Mouse (Mus musculus) left cerebral cortex, adult 2 months (tissue): ENCODE measurements around the gene Zfand6. TPM values are rescaled to one million over a fixed set of nuclear protein-coding genes. Genes with fewer than 3 reads are reported as not detected.

Experiments
- DNase-seq, 2 experiments: peaks; one replicate each; pipeline ENCODE4 v3.0.0; 2021 to 2022; ENCODE audit warnings: low spot score in 2 of 2, mixed read lengths in 1 of 2; ENCODE audit errors: extremely low spot score in 1 of 2
- H3K27ac ChIP-seq: fragments of 200-600 bp; 2 replicates; pipeline ENCODE4 v1.8.1; 2022
- H3K4me3 ChIP-seq: fragments of 200-600 bp; 2 replicates; pipeline ENCODE4 v1.8.1; 2022
- CTCF ChIP-seq: fragments of 200-600 bp; IDR thresholded peaks from 2 replicates; pipeline ENCODE4 v1.8.1; 2022; ENCODE audit warnings: antibody characterized with exemption, mild to moderate bottlenecking, moderate library complexity
- intact Hi-C: fragments of 180-260 bp; cut with DNase I; formaldehyde crosslinking; loops from one replicate; pipeline ENCODE4 v1.15.1; 2025
- long read RNA-seq, 2 experiments: library from polyadenylated mRNA; stranded (forward); transcript quantifications; one replicate each; pipeline ENCODE4 v2.0.0; 2021; ENCODE audit warnings: borderline mapping rate in 2 of 2
- total RNA-seq, 2 experiments: library from RNA; stranded (reverse); gene quantifications; 2 replicates each; pipeline ENCODE4 v1.2.3; 2021

Zfand6 gene
- total RNA-seq: 10 to 100 TPM; 66.5 to 67.3 TPM
- long read RNA-seq, experiment 1, transcript Zfand6-202 (7 exons, 1,538 nt): major isoform, 18 of 55 reads
- long read RNA-seq, experiment 1, transcript Zfand6-208 (7 exons, 2,955 nt): minor isoform, 9 of 55 reads
- long read RNA-seq, experiment 1, partial matches to known transcripts: 0 of 55 reads
- long read RNA-seq, experiment 1, other reads (novel, unspliced or antisense): 24 of 55 reads
- long read RNA-seq, experiment 2, transcript Zfand6-208 (7 exons, 2,955 nt): minor isoform, 9 of 45 reads
- long read RNA-seq, experiment 2, transcript Zfand6-202 (7 exons, 1,538 nt): major isoform, 14 of 45 reads
- long read RNA-seq, experiment 2, partial matches to known transcripts: 0 of 45 reads
- long read RNA-seq, experiment 2, other reads (novel, unspliced or antisense): 21 of 45 reads

GRCm38 (mm10) chr7:84689251-84690100 is at the start of gene Zfand6:
Zfand6 (minus strand) TSS chr7:84689959.
- intact Hi-C loops: loop anchor here (1.0 kb wide), 1 partner anchor 60 kb away; no protein-coding TSS in a partner anchor
- no peak; the same call in 1 of the 2 replicates for TF ChIP-seq CTCF
- peak; percentile 98 to 99 for DNase-seq
- Histone ChIP-seq H3K4me3 (peak within 1 kb of the TSS; percentile 55), H3K27ac (peak within 1 kb of the TSS; percentile 72)

- Histone ChIP-seq H3K27ac (no peak overlapping the region), H3K4me3 (no peak overlapping the region)
- DNase-seq: no peak
- TF ChIP-seq CTCF: no peak
- intact Hi-C loops: no loop called here
Measured at GRCm38 (mm10) chr7:84736803-84737202, 47.0 kb upstream of the Zfand6 start.

GRCm38 (mm10) chr7:84733038-84733437 is 43.3 kb upstream of the Zfand6 start:
- intact Hi-C loops: no loop called here
- Histone ChIP-seq H3K4me3 (no peak overlapping the region), H3K27ac (no peak overlapping the region)
- no peak for TF ChIP-seq CTCF
- DNase-seq: no peak

- intact Hi-C loops: no loop called here
- H3K27ac ChIP-seq: no peak overlapping the region
- TF ChIP-seq CTCF: no peak
- H3K4me3 ChIP-seq: no peak overlapping the region
- no peak for DNase-seq
Measured at GRCm38 (mm10) chr7:84732052-84732451, 42.3 kb upstream of the Zfand6 start.

GRCm38 (mm10) chr7:84731076-84731475 is 41.3 kb upstream of the Zfand6 start:
- Histone ChIP-seq H3K27ac (no peak overlapping the region), H3K4me3 (no peak overlapping the region)
- intact Hi-C loops: no loop called here
- DNase-seq: no peak
- no peak for TF ChIP-seq CTCF

- TF ChIP-seq CTCF: no peak
- Histone ChIP-seq H3K4me3 (no peak overlapping the region), H3K27ac (no peak overlapping the region)
- intact Hi-C loops: no loop called here
- DNase-seq: no peak
Measured at GRCm38 (mm10) chr7:84722804-84723459, 33.2 kb upstream of the Zfand6 start.

GRCm38 (mm10) chr7:84710287-84710958 is 20.7 kb upstream of the Zfand6 start:
- intact Hi-C loops: no loop called here
- H3K4me3 ChIP-seq: no peak overlapping the region
- no peak for TF ChIP-seq CTCF
- H3K27ac ChIP-seq: no peak overlapping the region
- DNase-seq: no peak

- TF ChIP-seq CTCF: no peak
- Histone ChIP-seq H3K27ac (no peak overlapping the region), H3K4me3 (no peak overlapping the region)
- intact Hi-C loops: no loop called here
- DNase-seq: no peak
Measured at GRCm38 (mm10) chr7:84706877-84707276, 17.1 kb upstream of the Zfand6 start.

- intact Hi-C loops: loop anchor here (1.0 kb wide), 1 partner anchor 59 kb away; no protein-coding TSS in a partner anchor
- no peak for DNase-seq
- TF ChIP-seq CTCF: no peak
- H3K4me3 ChIP-seq: peak overlapping the region; percentile 55
- peak overlapping the region; percentile 4; the same call in 1 of the 2 replicates for H3K27ac ChIP-seq
Measured at GRCm38 (mm10) chr7:84690101-84690509, 346 bp upstream of the Zfand6 start.

GRCm38 (mm10) chr7:84687653-84688580 is 1.8 kb downstream of the Zfand6 start:
- no peak for DNase-seq
- Histone ChIP-seq H3K4me3 (0 out of 2 replicates have a peak overlapping the region, but pooled peaks have one; percentile 9), H3K27ac (no peak overlapping the region)
- no peak for TF ChIP-seq CTCF
- intact Hi-C loops: no loop called here
